Mouse (Mus musculus) thymus, adult 2 months (tissue): ENCODE results near the gene Cdk4.

Source experiments
- CTCF ChIP-seq: fragments of 200-500 bp; IDR thresholded peaks from 2 replicates; pipeline ENCODE4 v1.5.1; 2012; ENCODE audit warnings: mild to moderate bottlenecking, control low read depth, low read length, moderate library complexity, borderline replicate concordance; ENCODE audit not compliant: control insufficient read depth, poor library complexity, insufficient read depth; ENCODE audit errors: extremely low read depth
- POLR2A ChIP-seq: fragments of 200-500 bp; IDR thresholded peaks from 2 replicates; pipeline ENCODE4 v1.6.1; 2012; ENCODE audit warnings: mild to moderate bottlenecking, low read length, control low read depth, moderate library complexity; ENCODE audit not compliant: control insufficient read depth, poor library complexity, insufficient read depth; ENCODE audit errors: extremely low read depth

GRCm38 (mm10) chr10:127107563-127108261, 44.4 kb downstream of the Cdk4 start:
- TF ChIP-seq POLR2A (no peak), CTCF (no peak)
